Mouse (Mus musculus): Measurements from ENCODE around the gene Tubgcp2. TPM values are rescaled to one million over a fixed set of nuclear protein-coding genes. Genes with fewer than 3 reads are reported as not detected.

Gene Tubgcp2
- total and polyA plus RNA-seq, 3 experiments: 27.1 to 43.6 TPM; not detected in 1

- TF ChIP-seq TCF12 (IDR thresholded peaks at IDR 0.05; ENCODE audit: low read depth, low read length) (no peak), USF2 (IDR thresholded peaks at IDR 0.05; ENCODE audit: borderline replicate concordance in 1 of 2, insufficient read depth in 1 of 2, low read depth in 1 of 2, low read length in 2 of 2) (no peak)
Measured at GRCm38 (mm10) chr7:139950283-139950971, 86.0 kb downstream of the Tubgcp2 start (continued).

GRCm38 (mm10) chr7:139949893-139950282 lies 86.6 kb downstream of the Tubgcp2 start:
- peaks cover 0 to 7% of the 10 kb centered on the region in 2 experiments; a peak in 2 of 4 replicates for H3K4me1 ChIP-seq (ENCODE audit: control insufficient read depth in 1 of 2, insufficient read depth in 2 of 2, low read length in 2 of 2)
- peak overlapping the region; percentile 83 to 90 for H3K4me3 ChIP-seq (ENCODE audit: control insufficient read depth in 1 of 2, insufficient read depth in 1 of 2, low read depth in 2 of 2, low read length in 2 of 2)
- H3K9me3 ChIP-seq (replicated peaks; ENCODE audit: insufficient read depth, low read length): no peaks in the 10 kb centered on the region
- no peaks in the 10 kb centered on the region for H3K79me2 ChIP-seq (ENCODE audit: control insufficient read depth, insufficient read depth, low read length, poor library complexity)
- H3K9ac ChIP-seq (ENCODE audit: control insufficient read depth, low read depth, low read length, poor library complexity, severe bottlenecking): peak overlapping the region; percentile 78
- peak; percentile 82 for DNase-seq (ENCODE audit: low read depth, low spot score)
- H3K27ac ChIP-seq (ENCODE audit: control insufficient read depth, low read depth, low read length): no peak overlapping the region; the same call in 1 of the 2 replicates
- H3K27me3 ChIP-seq (ENCODE audit: control insufficient read depth in 1 of 2, insufficient read depth in 2 of 2, low read length in 2 of 2): no peaks in the 10 kb centered on the region
- H3K36me3 ChIP-seq (ENCODE audit: control insufficient read depth in 1 of 2, insufficient read depth in 2 of 2, low read length in 2 of 2): peaks cover 0 to 4% of the 10 kb centered on the region in 2 experiments; a peak in 2 of 4 replicates
- TF ChIP-seq USF1 (IDR thresholded peaks at IDR 0.05; ENCODE audit: low read depth, low read length) (no peak), ZKSCAN1 (IDR thresholded peaks at IDR 0.05; ENCODE audit: low read depth, low read length) (no peak), CHD1 (IDR thresholded peaks at IDR 0.05; ENCODE audit: low read depth, low read length) (no peak), MEF2A (IDR thresholded peaks at IDR 0.05; ENCODE audit: extremely low read depth, insufficient replicate concordance, low read depth, low read length, poor library complexity, severe bottlenecking) (no peak), TAL1 (IDR thresholded peaks at IDR 0.05; ENCODE audit: low read length) (no peak), ZC3H11A (IDR thresholded peaks at IDR 0.05; ENCODE audit: low read depth, low read length) (no peak), UBTF (IDR thresholded peaks at IDR 0.05; ENCODE audit: borderline replicate concordance, insufficient read depth, low read depth, low read length) (no peak), SIN3A (IDR thresholded peaks at IDR 0.05; ENCODE audit: low read length) (no peak), POLR2A (IDR thresholded peaks at IDR 0.05; ENCODE audit: control insufficient read depth in 1 of 2, insufficient read depth in 1 of 2, low read depth in 1 of 2, low read length in 2 of 2, poor library complexity in 1 of 2) (peak in 1 of 2 experiments; percentile 49; a peak in 1 of 4 replicates), HCFC1 (IDR thresholded peaks at IDR 0.05; ENCODE audit: low read depth, low read length) (no peak; the same call in none of the 2 replicates), ETS1 (IDR thresholded peaks at IDR 0.05; ENCODE audit: low read depth, low read length) (no peak), MAZ (IDR thresholded peaks at IDR 0.05; ENCODE audit: low read depth, low read length) (no peak), MYC (IDR thresholded peaks at IDR 0.05; ENCODE audit: low read depth, low read length) (no peak), POLR2AphosphoS2 (IDR thresholded peaks at IDR 0.05; ENCODE audit: low read length) (no peak), GATA1 (IDR thresholded peaks at IDR 0.05; ENCODE audit: low read depth, low read length) (peak; percentile 72), MAX (IDR thresholded peaks at IDR 0.05; ENCODE audit: low read length) (no peak), KAT2A (conservative IDR thresholded peaks at IDR 0.05; ENCODE audit: low read depth, low read length) (no peak), ZMIZ1 (IDR thresholded peaks at IDR 0.05; ENCODE audit: low read depth, low read length) (no peak), ZNF384 (IDR thresholded peaks at IDR 0.05; ENCODE audit: low read depth, low read length) (no peak), NRF1 (IDR thresholded peaks at IDR 0.05; ENCODE audit: insufficient read depth, low read depth, low read length, poor library complexity, severe bottlenecking) (peak; percentile 79), MXI1 (IDR thresholded peaks at IDR 0.05; ENCODE audit: low read depth, low read length) (no peak), ELF1 (IDR thresholded peaks at IDR 0.05; ENCODE audit: low read depth, low read length) (0 out of 2 replicates have a peak, but pooled peaks have one; percentile 46), CTCF (IDR thresholded peaks at IDR 0.05 in 2 of 3, conservative IDR thresholded peaks at IDR 0.05 in 1 of 3; ENCODE audit: control insufficient read depth in 1 of 3, insufficient read depth in 1 of 3, low read depth in 2 of 3, low read length in 3 of 3, poor library complexity in 1 of 3, severe bottlenecking in 1 of 3) (peak; percentile 54 to 59 (median 58)), TBP (IDR thresholded peaks at IDR 0.05; ENCODE audit: low read depth, low read length) (no peak), CHD2 (IDR thresholded peaks at IDR 0.05; ENCODE audit: low read length) (no peak), JUND (IDR thresholded peaks at IDR 0.05; ENCODE audit: low read depth, low read length) (no peak), MYB (IDR thresholded peaks at IDR 0.05; ENCODE audit: low read depth, low read length) (no peak), TCF12 (IDR thresholded peaks at IDR 0.05; ENCODE audit: low read depth, low read length) (no peak), E2F4 (IDR thresholded peaks at IDR 0.05; ENCODE audit: borderline replicate concordance, low read depth, low read length) (no peak), POLR2AphosphoS5 (IDR thresholded peaks at IDR 0.05; ENCODE audit: borderline replicate concordance, low read depth, low read length) (no peak), BHLHE40 (IDR thresholded peaks at IDR 0.05; ENCODE audit: borderline replicate concordance, low read depth, low read length) (no peak), GABPA (IDR thresholded peaks at IDR 0.05; ENCODE audit: low read depth, low read length) (no peak), MAFK (IDR thresholded peaks at IDR 0.05; ENCODE audit: borderline replicate concordance, low read depth, low read length) (no peak)
